Mouse (Mus musculus): ENCODE measurements around the gene Gdap2.

Gdap2 gene

GRCm38 (mm10) chr3:100246286-100246825 lies 84.2 kb downstream of the Gdap2 start:
- no peak for DNase-seq (ENCODE audit: extremely low read depth, low read depth, low spot score)
